Mouse (Mus musculus): Measurements from ENCODE around the gene Hist1h3a. TPM values are rescaled to one million over a fixed set of nuclear protein-coding genes. Genes with fewer than 3 reads are reported as not detected.
"Not testable (repeated sequence)": the region's sequence is repeated elsewhere in the genome, so short reads cannot be mapped to it uniquely, and the experiment has no call there.

The Hist1h3a gene
- polyA plus RNA-seq, 1 experiment from 2014 or later, result 2.6 TPM

- no peak for ATAC-seq (ENCODE audit: insufficient number of reproducible peaks, insufficient read depth, low FRiP score, low read depth)
- Histone ChIP-seq H3K27me3 (ENCODE audit: control insufficient read depth, insufficient read depth, low read length) (no peaks in the 10 kb centered on the region), H3K4me2 (ENCODE audit: low read length) (no peak overlapping the region), H3K27ac (replicated peaks in 1 of 2; ENCODE audit: control insufficient read depth in 1 of 2, insufficient read depth in 1 of 2, low read depth in 2 of 2, low read length in 2 of 2) (no peak overlapping the region), H3K4me1 (ENCODE audit: control insufficient read depth in 2 of 2, insufficient read depth in 2 of 2, low read length in 2 of 2) (peaks cover 12 to 15% of the 10 kb centered on the region in 2 experiments), H3K4me3 (ENCODE audit: control insufficient read depth in 1 of 2, insufficient read depth in 1 of 2, low read depth in 1 of 2, low read length in 2 of 2) (no peak overlapping the region), H3K9me3 (ENCODE audit: control insufficient read depth, low read length) (no peaks in the 10 kb centered on the region), H3K36me3 (ENCODE audit: control insufficient read depth, insufficient read depth, low read length) (no peaks in the 10 kb centered on the region), H3K9ac (ENCODE audit: low read length) (no peak overlapping the region)
- WGBS, result 71% methylated on average over 18 of the region's 18 CpGs
Observed at GRCm38 (mm10) chr13:23728472-23729191, 33.6 kb downstream of the Hist1h3a start.

DNA sequence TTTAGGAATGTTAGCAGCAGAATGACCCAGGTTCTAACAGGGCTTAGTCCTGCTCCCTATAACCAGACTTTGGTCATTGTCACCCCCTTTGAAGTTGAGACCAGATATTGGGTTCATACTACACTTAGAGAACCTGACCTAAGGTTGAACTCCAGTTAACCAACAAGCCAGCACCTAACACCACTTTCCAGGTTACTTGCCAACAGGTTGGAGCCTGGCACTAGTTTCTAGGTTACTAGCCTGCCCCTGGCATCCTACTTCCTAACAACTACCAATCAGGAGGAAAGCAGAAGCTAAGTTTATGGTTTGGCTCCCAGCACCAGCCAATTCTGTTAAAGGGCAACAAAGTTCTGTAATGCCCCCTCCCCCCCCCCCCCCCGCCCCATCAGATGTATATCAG lies 37.0 kb downstream of the Hist1h3a start:
- 73% methylated on average over 1 of the region's 1 CpGs for WGBS
- Histone ChIP-seq H3K4me2 (ENCODE audit: low read length) (no peak overlapping the region), H3K4me1 (ENCODE audit: control insufficient read depth in 2 of 2, insufficient read depth in 2 of 2, low read length in 2 of 2) (peaks cover 10 to 11% of the 10 kb centered on the region in 2 experiments; a peak in 3 of 4 replicates), H3K4me3 (ENCODE audit: control insufficient read depth in 1 of 2, insufficient read depth in 1 of 2, low read depth in 1 of 2, low read length in 2 of 2) (no peak overlapping the region), H3K27me3 (ENCODE audit: control insufficient read depth, insufficient read depth, low read length) (no peaks in the 10 kb centered on the region), H3K36me3 (ENCODE audit: control insufficient read depth, insufficient read depth, low read length) (no peaks in the 10 kb centered on the region), H3K9ac (ENCODE audit: low read length) (no peak overlapping the region), H3K9me3 (ENCODE audit: control insufficient read depth, low read length) (no peaks in the 10 kb centered on the region), H3K27ac (replicated peaks in 1 of 2; ENCODE audit: control insufficient read depth in 1 of 2, insufficient read depth in 1 of 2, low read depth in 2 of 2, low read length in 2 of 2) (no peak overlapping the region)
- ATAC-seq (ENCODE audit: insufficient number of reproducible peaks, insufficient read depth, low FRiP score, low read depth), result no peak

DNA sequence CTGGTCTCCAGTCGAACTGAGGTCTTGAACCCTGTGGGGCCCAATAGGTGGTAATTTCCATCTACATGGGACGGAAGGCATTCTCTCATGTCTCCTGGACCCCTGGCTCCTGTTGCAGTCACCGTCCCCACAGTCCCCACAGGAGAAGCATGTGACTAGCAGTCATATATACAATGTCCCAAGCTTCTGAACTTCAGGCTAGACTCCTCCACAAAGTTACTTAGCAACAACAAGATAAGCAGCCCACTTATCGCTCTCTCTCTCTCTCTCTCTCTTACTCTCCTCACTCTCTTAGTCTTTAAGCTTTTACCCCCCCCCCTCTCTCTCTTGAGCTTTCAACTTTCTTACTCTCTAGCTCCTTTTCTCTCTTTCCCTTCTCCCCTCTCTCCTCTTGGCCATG lies 37.9 kb downstream of the Hist1h3a start:
- no peak overlapping the region for H3K27ac ChIP-seq (replicated peaks in 1 of 2; ENCODE audit: control insufficient read depth in 1 of 2, insufficient read depth in 1 of 2, low read depth in 2 of 2, low read length in 2 of 2)
- H3K4me3 ChIP-seq (ENCODE audit: control insufficient read depth in 1 of 2, insufficient read depth in 1 of 2, low read depth in 1 of 2, low read length in 2 of 2), result no peak overlapping the region
- no peaks in the 10 kb centered on the region for H3K27me3 ChIP-seq (ENCODE audit: control insufficient read depth, insufficient read depth, low read length)
- 36% methylated on average over 4 of the region's 4 CpGs for WGBS
- ATAC-seq (ENCODE audit: insufficient number of reproducible peaks, insufficient read depth, low FRiP score, low read depth), result no peak; the same call in 1 of the 2 replicates
- H3K9me3 ChIP-seq (ENCODE audit: control insufficient read depth, low read length), result no peaks in the 10 kb centered on the region
- no peak overlapping the region for H3K9ac ChIP-seq (ENCODE audit: low read length)
- no peaks in the 10 kb centered on the region for H3K36me3 ChIP-seq (ENCODE audit: control insufficient read depth, insufficient read depth, low read length)
- peaks cover 10 to 11% of the 10 kb centered on the region in 2 experiments; a peak in 3 of 4 replicates for H3K4me1 ChIP-seq (ENCODE audit: control insufficient read depth in 2 of 2, insufficient read depth in 2 of 2, low read length in 2 of 2)
- H3K4me2 ChIP-seq (ENCODE audit: low read length), result no peak overlapping the region

- H3K36me3 ChIP-seq (ENCODE audit: control insufficient read depth, insufficient read depth, low read length); H3K4me3 ChIP-seq (ENCODE audit: control insufficient read depth in 1 of 2, insufficient read depth in 1 of 2, low read depth in 1 of 2, low read length in 2 of 2); H3K9ac ChIP-seq (ENCODE audit: low read length); H3K9me3 ChIP-seq (ENCODE audit: control insufficient read depth, low read length); ATAC-seq (ENCODE audit: insufficient number of reproducible peaks, insufficient read depth, low FRiP score, low read depth); H3K27me3 ChIP-seq (ENCODE audit: control insufficient read depth, insufficient read depth, low read length); H3K4me1 ChIP-seq (ENCODE audit: control insufficient read depth in 2 of 2, insufficient read depth in 2 of 2, low read length in 2 of 2); H3K27ac ChIP-seq (replicated peaks in 1 of 2; ENCODE audit: control insufficient read depth in 1 of 2, insufficient read depth in 1 of 2, low read depth in 2 of 2, low read length in 2 of 2); H3K4me2 ChIP-seq (ENCODE audit: low read length): not testable (repeated sequence)
- 26% methylated on average over 2 of the region's 2 CpGs for WGBS
Observed at GRCm38 (mm10) chr13:23717593-23718245, 44.5 kb downstream of the Hist1h3a start.

DNA sequence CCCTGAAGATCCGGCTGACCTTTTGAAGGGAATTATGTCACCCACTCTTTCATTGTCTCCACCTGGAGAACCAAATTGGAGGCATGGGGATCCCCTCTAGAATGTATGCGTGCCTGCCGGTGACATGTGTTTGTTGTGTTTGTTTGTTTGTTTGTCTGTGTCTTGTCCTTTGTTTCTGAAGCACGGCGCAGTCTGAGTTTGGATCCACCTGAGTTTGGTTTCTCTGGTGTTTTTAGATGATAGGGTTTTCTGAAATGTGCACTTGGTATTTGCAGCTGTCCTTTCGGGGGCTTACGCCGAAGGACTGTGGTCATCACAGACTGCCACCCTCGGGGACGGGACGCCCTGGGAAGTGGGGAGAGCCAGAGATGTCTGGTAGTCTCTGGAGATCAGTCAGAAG lies 45.0 kb downstream of the Hist1h3a start:
- Histone ChIP-seq H3K9ac (ENCODE audit: low read length) (no peak overlapping the region), H3K4me3 (ENCODE audit: control insufficient read depth in 1 of 2, insufficient read depth in 1 of 2, low read depth in 1 of 2, low read length in 2 of 2) (no peak overlapping the region), H3K9me3 (ENCODE audit: control insufficient read depth, low read length) (no peaks in the 10 kb centered on the region), H3K27me3 (ENCODE audit: control insufficient read depth, insufficient read depth, low read length) (no peaks in the 10 kb centered on the region), H3K4me1 (ENCODE audit: control insufficient read depth in 2 of 2, insufficient read depth in 2 of 2, low read length in 2 of 2) (no peaks in the 10 kb centered on the region; a peak in 1 of 4 replicates), H3K36me3 (ENCODE audit: control insufficient read depth, insufficient read depth, low read length) (no peaks in the 10 kb centered on the region), H3K27ac (replicated peaks in 1 of 2; ENCODE audit: control insufficient read depth in 1 of 2, insufficient read depth in 1 of 2, low read depth in 2 of 2, low read length in 2 of 2) (no peak overlapping the region), H3K4me2 (ENCODE audit: low read length) (no peak overlapping the region)
- ATAC-seq (ENCODE audit: insufficient number of reproducible peaks, insufficient read depth, low FRiP score, low read depth), result no peak
- WGBS, result 45% methylated on average over 11 of the region's 11 CpGs

DNA sequence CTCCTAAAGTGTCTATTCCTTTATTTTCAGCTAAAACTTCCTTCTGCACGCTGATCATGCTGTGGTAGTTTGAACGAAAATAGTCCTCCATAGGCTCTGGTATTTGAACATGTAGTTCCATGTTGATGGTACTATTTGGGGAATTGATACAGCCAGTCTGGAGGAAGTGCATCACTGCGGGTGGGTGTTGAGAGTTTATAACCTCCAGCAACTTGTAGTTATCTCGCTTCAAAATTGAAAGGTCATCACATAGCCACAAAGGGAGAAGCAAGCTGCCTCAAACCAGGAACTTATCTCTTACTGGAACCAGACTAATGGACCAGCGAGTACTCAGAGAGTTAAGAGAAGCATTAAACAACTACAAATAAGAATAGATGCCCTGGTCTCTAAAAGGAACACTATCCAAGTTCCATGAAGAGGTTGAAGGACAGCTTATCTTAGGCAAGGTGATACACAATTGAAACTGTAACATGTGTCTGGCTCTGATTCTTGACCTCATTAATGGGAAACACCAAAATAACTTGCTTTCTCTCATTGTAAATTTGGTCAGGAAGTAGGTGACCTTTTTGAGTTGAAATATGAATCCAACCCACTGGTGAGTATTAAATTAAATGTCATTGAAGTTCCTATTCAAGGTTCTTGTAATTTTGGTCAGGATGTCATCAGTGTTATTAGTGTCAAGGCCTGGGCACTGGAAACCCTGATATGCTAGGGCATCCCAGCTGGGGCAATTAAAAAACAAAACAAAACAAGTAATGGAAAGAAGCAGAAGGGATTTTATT lies 45.7 kb downstream of the Hist1h3a start:
- H3K9me3 ChIP-seq (ENCODE audit: control insufficient read depth, low read length), result no peaks in the 10 kb centered on the region
- H3K4me3 ChIP-seq (ENCODE audit: control insufficient read depth in 1 of 2, insufficient read depth in 1 of 2, low read depth in 1 of 2, low read length in 2 of 2), result no peak overlapping the region
- 46% methylated on average over 5 of the region's 5 CpGs for WGBS
- no peaks in the 10 kb centered on the region for H3K27me3 ChIP-seq (ENCODE audit: control insufficient read depth, insufficient read depth, low read length)
- no peaks in the 10 kb centered on the region for H3K36me3 ChIP-seq (ENCODE audit: control insufficient read depth, insufficient read depth, low read length)
- H3K9ac ChIP-seq (ENCODE audit: low read length), result no peak overlapping the region
- no peaks in the 10 kb centered on the region; a peak in 1 of 4 replicates for H3K4me1 ChIP-seq (ENCODE audit: control insufficient read depth in 2 of 2, insufficient read depth in 2 of 2, low read length in 2 of 2)
- H3K4me2 ChIP-seq (ENCODE audit: low read length), result no peak overlapping the region
- H3K27ac ChIP-seq (replicated peaks in 1 of 2; ENCODE audit: control insufficient read depth in 1 of 2, insufficient read depth in 1 of 2, low read depth in 2 of 2, low read length in 2 of 2), result no peak overlapping the region
- no peak for ATAC-seq (ENCODE audit: insufficient number of reproducible peaks, insufficient read depth, low FRiP score, low read depth)
